Mouse (Mus musculus): ENCODE measurements at regions not wholly inside any gene's neighbourhood (a gene's known extent, or its start where the extent isn't known, plus 50 kb on each side); places are given as distances from the start of the nearest gene placed in this dataset.

- Histone ChIP-seq H3K4me3 (ENCODE audit: low read length) (no peak overlapping the region), H3K36me3 (ENCODE audit: insufficient read depth, low read length) (no peaks in the 10 kb centered on the region), H3K4me2 (ENCODE audit: low read depth, low read length) (no peak overlapping the region), H3K27ac (no peak overlapping the region), H3K9me3 (ENCODE audit: low read length) (no peaks in the 10 kb centered on the region), H3K4me1 (ENCODE audit: insufficient read depth, low read length) (no peaks in the 10 kb centered on the region), H3K27me3 (ENCODE audit: insufficient read depth, low read length) (no peaks in the 10 kb centered on the region), H3K9ac (replicated peaks; ENCODE audit: low read length) (no peak overlapping the region)
- WGBS, result 75% methylated on average over 2 of the region's 2 CpGs
- DNase-seq (ENCODE audit: low spot score) (no peak), ATAC-seq (no peak)
- no peak for TF ChIP-seq CTCF (IDR thresholded peaks at IDR 0.05; ENCODE audit: low read depth)
Observed at GRCm38 (mm10) chr2:100857772-100858171, 766.7 kb upstream of the Rag2 start.

- Histone ChIP-seq H3K36me3 (ENCODE audit: insufficient read depth, low read length) (no peaks in the 10 kb centered on the region), H3K9me3 (ENCODE audit: low read length) (no peaks in the 10 kb centered on the region), H3K4me3 (ENCODE audit: low read length) (no peak overlapping the region), H3K27ac (no peak overlapping the region), H3K4me2 (ENCODE audit: low read depth, low read length) (no peak overlapping the region), H3K4me1 (ENCODE audit: insufficient read depth, low read length) (no peaks in the 10 kb centered on the region), H3K9ac (replicated peaks; ENCODE audit: low read length) (no peak overlapping the region), H3K27me3 (ENCODE audit: insufficient read depth, low read length) (no peaks in the 10 kb centered on the region)
- no peak for DNase-seq (ENCODE audit: low spot score)
- ATAC-seq, result no peak
- no peak for TF ChIP-seq CTCF (IDR thresholded peaks at IDR 0.05; ENCODE audit: low read depth)
- 83% methylated on average over 1 of the region's 1 CpGs for WGBS
Observed at GRCm38 (mm10) chr2:100865495-100865894, 759.0 kb upstream of the Rag2 start.
